Mouse (Mus musculus): ENCODE measurements around the gene Depp1. TPM values are rescaled to one million over a fixed set of nuclear protein-coding genes. Genes with fewer than 3 reads are reported as not detected.

The Depp1 gene
- polyA plus RNA-seq, 1 experiment: 0.20 TPM

GRCm38 (mm10) chr6:116628539-116629171 lies 21.8 kb upstream of the Depp1 start, which contains the start of gene Zfp422:
Gene Zfp422 (minus strand): TSS chr6:116628999.
- Histone ChIP-seq H3K27me3 (ENCODE audit: control insufficient read depth, insufficient read depth, low read length) (no peaks in the 10 kb centered on the region), H3K4me3 (ENCODE audit: control insufficient read depth, low read depth, low read length) (peak within 1 kb of the TSS; percentile 98), H3K4me1 (ENCODE audit: control insufficient read depth, insufficient read depth, low read length) (no peaks in the 10 kb centered on the region), H3K27ac (ENCODE audit: control insufficient read depth, insufficient read depth, low read depth, low read length) (peak within 1 kb of the TSS; percentile 70), H3K36me3 (ENCODE audit: control insufficient read depth, insufficient read depth, low read length) (no peaks in the 10 kb centered on the region)
- TF ChIP-seq POLR2A (IDR thresholded peaks at IDR 0.05; ENCODE audit: control insufficient read depth, low read depth, low read length) (peak; percentile 83), CTCF (IDR thresholded peaks at IDR 0.05; ENCODE audit: control insufficient read depth, insufficient read depth, insufficient replicate concordance, low read depth, low read length) (no peak)

GRCm38 (mm10) chr6:116629766-116630165 lies 20.6 kb upstream of the Depp1 start:
- no peak overlapping the region for H3K27ac ChIP-seq (ENCODE audit: control insufficient read depth, insufficient read depth, low read depth, low read length)
- no peaks in the 10 kb centered on the region for H3K36me3 ChIP-seq (ENCODE audit: control insufficient read depth, insufficient read depth, low read length)
- no peak overlapping the region for H3K4me3 ChIP-seq (ENCODE audit: control insufficient read depth, low read depth, low read length)
- no peak for TF ChIP-seq POLR2A (IDR thresholded peaks at IDR 0.05; ENCODE audit: control insufficient read depth, low read depth, low read length)
- TF ChIP-seq CTCF (IDR thresholded peaks at IDR 0.05; ENCODE audit: control insufficient read depth, insufficient read depth, insufficient replicate concordance, low read depth, low read length): no peak
- H3K27me3 ChIP-seq (ENCODE audit: control insufficient read depth, insufficient read depth, low read length): no peaks in the 10 kb centered on the region
- no peaks in the 10 kb centered on the region for H3K4me1 ChIP-seq (ENCODE audit: control insufficient read depth, insufficient read depth, low read length)

GRCm38 (mm10) chr6:116632129-116632528 lies 18.3 kb upstream of the Depp1 start:
- Histone ChIP-seq H3K4me3 (ENCODE audit: control insufficient read depth, low read depth, low read length) (no peak overlapping the region), H3K27me3 (ENCODE audit: control insufficient read depth, insufficient read depth, low read length) (no peaks in the 10 kb centered on the region), H3K4me1 (ENCODE audit: control insufficient read depth, insufficient read depth, low read length) (no peaks in the 10 kb centered on the region), H3K36me3 (ENCODE audit: control insufficient read depth, insufficient read depth, low read length) (no peaks in the 10 kb centered on the region), H3K27ac (ENCODE audit: control insufficient read depth, insufficient read depth, low read depth, low read length) (no peak overlapping the region)
- TF ChIP-seq POLR2A (IDR thresholded peaks at IDR 0.05; ENCODE audit: control insufficient read depth, low read depth, low read length): no peak
- TF ChIP-seq CTCF (IDR thresholded peaks at IDR 0.05; ENCODE audit: control insufficient read depth, insufficient read depth, insufficient replicate concordance, low read depth, low read length): peak; percentile 47; the same call in 1 of the 2 replicates

- no peaks in the 10 kb centered on the region for H3K27me3 ChIP-seq (ENCODE audit: control insufficient read depth, insufficient read depth, low read length)
- TF ChIP-seq POLR2A (IDR thresholded peaks at IDR 0.05; ENCODE audit: control insufficient read depth, low read depth, low read length) (no peak), CTCF (IDR thresholded peaks at IDR 0.05; ENCODE audit: control insufficient read depth, insufficient read depth, insufficient replicate concordance, low read depth, low read length) (no peak)
- H3K27ac ChIP-seq (ENCODE audit: control insufficient read depth, insufficient read depth, low read depth, low read length): no peak overlapping the region
- no peaks in the 10 kb centered on the region for H3K36me3 ChIP-seq (ENCODE audit: control insufficient read depth, insufficient read depth, low read length)
- H3K4me1 ChIP-seq (ENCODE audit: control insufficient read depth, insufficient read depth, low read length): no peaks in the 10 kb centered on the region
- no peak overlapping the region for H3K4me3 ChIP-seq (ENCODE audit: control insufficient read depth, low read depth, low read length)
Observed at GRCm38 (mm10) chr6:116633741-116634695, 16.4 kb upstream of the Depp1 start.

- H3K27ac ChIP-seq (ENCODE audit: control insufficient read depth, insufficient read depth, low read depth, low read length): no peak overlapping the region
Observed at GRCm38 (mm10) chr6:116635251-116636180, 14.9 kb upstream of the Depp1 start.

GRCm38 (mm10) chr6:116636581-116637235 lies 13.7 kb upstream of the Depp1 start:
- Histone ChIP-seq H3K27ac (ENCODE audit: control insufficient read depth, insufficient read depth, low read depth, low read length) (no peak overlapping the region), H3K4me1 (ENCODE audit: control insufficient read depth, insufficient read depth, low read length) (no peaks in the 10 kb centered on the region), H3K27me3 (ENCODE audit: control insufficient read depth, insufficient read depth, low read length) (no peaks in the 10 kb centered on the region), H3K36me3 (ENCODE audit: control insufficient read depth, insufficient read depth, low read length) (no peaks in the 10 kb centered on the region), H3K4me3 (ENCODE audit: control insufficient read depth, low read depth, low read length) (no peak overlapping the region)
- no peak for TF ChIP-seq POLR2A (IDR thresholded peaks at IDR 0.05; ENCODE audit: control insufficient read depth, low read depth, low read length)
- TF ChIP-seq CTCF (IDR thresholded peaks at IDR 0.05; ENCODE audit: control insufficient read depth, insufficient read depth, insufficient replicate concordance, low read depth, low read length): no peak

More at GRCm38 (mm10) chr6:116635251-116636180, 14.9 kb upstream of the Depp1 start:
- no peak overlapping the region for H3K4me3 ChIP-seq (ENCODE audit: control insufficient read depth, low read depth, low read length)
- no peaks in the 10 kb centered on the region for H3K36me3 ChIP-seq (ENCODE audit: control insufficient read depth, insufficient read depth, low read length)
- no peaks in the 10 kb centered on the region for H3K27me3 ChIP-seq (ENCODE audit: control insufficient read depth, insufficient read depth, low read length)
- no peaks in the 10 kb centered on the region for H3K4me1 ChIP-seq (ENCODE audit: control insufficient read depth, insufficient read depth, low read length)
- TF ChIP-seq CTCF (IDR thresholded peaks at IDR 0.05; ENCODE audit: control insufficient read depth, insufficient read depth, insufficient replicate concordance, low read depth, low read length) (no peak), POLR2A (IDR thresholded peaks at IDR 0.05; ENCODE audit: control insufficient read depth, low read depth, low read length) (no peak)

Measured in testis, adult 2 months (tissue).